In the genomic region with DNA sequence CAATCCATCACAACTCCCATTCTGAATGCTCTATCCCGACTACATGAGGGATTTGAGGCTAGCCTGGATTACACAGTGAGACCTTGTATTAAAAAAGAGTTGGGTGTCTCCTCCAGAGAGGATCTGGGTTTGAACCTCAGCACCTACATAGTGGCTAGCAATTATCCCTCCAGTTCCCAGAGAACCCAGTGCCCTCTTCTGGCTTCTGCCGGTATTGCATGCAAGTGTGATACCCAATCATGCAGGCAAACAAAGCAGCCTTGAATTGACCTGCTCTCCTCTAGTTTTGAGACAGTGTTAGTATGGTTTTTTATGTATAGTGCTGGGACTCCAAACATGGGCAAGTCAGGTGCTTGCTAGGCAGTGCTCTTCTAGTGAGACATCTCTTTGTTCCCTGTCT, we compare ENCODE assay signal across 9 mouse cellular contexts. TPM values are rescaled to one million over a fixed set of nuclear protein-coding genes. Genes with fewer than 3 reads are reported as not detected.
A peak's percentile ranks its signal among the peaks of the same experiment; 100 is the strongest.
DNase-seq lines count a peak whose midpoint lies in the region; ATAC-seq and TF ChIP-seq lines count a peak whose summit lies in the region.
"Had no signal": no experiment of that assay in that cellular context is flagged by ENCODE, and none has a peak within 500 bp of the region (broad histone marks: within the 10 kb centered on the region; RNA-seq: fewer than 3 reads in every experiment).

No protein-coding gene starts in this region.

- no peaks in the 10 kb centered on the region for H3K9me3 ChIP-seq in neural tube, embryonic 15.5 days (replicated peaks)
- H3K9me3 ChIP-seq in kidney, embryonic 14.5 days (ENCODE audit: control insufficient read depth, low read length): no peaks in the 10 kb centered on the region
- no peaks in the 10 kb centered on the region for H3K9me3 ChIP-seq in liver, embryonic 14.5 days (ENCODE audit: control insufficient read depth, low read length)

- H3K4me1 ChIP-seq in neural tube, embryonic 15.5 days: peaks cover 20% of the 10 kb centered on the region
- peaks cover 14% of the 10 kb centered on the region for H3K4me1 ChIP-seq in kidney, embryonic 14.5 days (ENCODE audit: control insufficient read depth, insufficient read depth, low read length)
- peaks cover 5 to 16% of the 10 kb centered on the region in 2 experiments for H3K4me1 ChIP-seq in liver, embryonic 14.5 days (replicated peaks; ENCODE audit: control insufficient read depth in 2 of 2, insufficient read depth in 2 of 2, low read length in 1 of 2)

- no peak for TF ChIP-seq EP300 in liver, embryonic 14.5 days (IDR thresholded peaks at IDR 0.05; ENCODE audit: low read depth)

- H3K36me3 ChIP-seq in neural tube, embryonic 15.5 days: no peaks in the 10 kb centered on the region
- H3K36me3 ChIP-seq in kidney, embryonic 14.5 days (ENCODE audit: control insufficient read depth, insufficient read depth, low read length): peaks cover 12% of the 10 kb centered on the region; the same call in 1 of the 2 replicates
- peaks cover 10% of the 10 kb centered on the region for H3K36me3 ChIP-seq in liver, embryonic 14.5 days (replicated peaks; ENCODE audit: control insufficient read depth, insufficient read depth, low read depth)

- 0 out of 2 replicates have a peak, but pooled peaks cover 9% of the 10 kb centered on the region for H3K27me3 ChIP-seq in neural tube, embryonic 15.5 days (replicated peaks)
- peaks cover 3% of the 10 kb centered on the region; the same call in 1 of the 2 replicates for H3K27me3 ChIP-seq in kidney, embryonic 14.5 days (ENCODE audit: control insufficient read depth, insufficient read depth, low read length)
- H3K27me3 ChIP-seq in liver, embryonic 14.5 days (ENCODE audit: control insufficient read depth, insufficient read depth, low read length): no peaks in the 10 kb centered on the region

- no peak overlapping the region for H3K9ac ChIP-seq in neural tube, embryonic 15.5 days (replicated peaks)
- H3K9ac ChIP-seq in kidney, embryonic 14.5 days (ENCODE audit: low read depth, low read length): no peak overlapping the region
- no peak overlapping the region for H3K9ac ChIP-seq in liver, embryonic 14.5 days (replicated peaks)

- intact Hi-C loops in gastrocnemius, adult 2 months (cut with DNase I): no loop called here

- WGBS in neural tube, embryonic 15.5 days: 21% methylated on average over 2 of the region's 2 CpGs
- 15% methylated on average over 2 of the region's 2 CpGs for WGBS in kidney, embryonic 14.5 days
- WGBS in liver, embryonic 14.5 days (ENCODE audit: insufficient replicate concordance): 6% methylated on average over 2 of the region's 2 CpGs

- peak; percentile 89 for DNase-seq in neural tube, embryonic 10.5 days (ENCODE audit: extremely low spot score, low spot score)
- DNase-seq in c-Kit-positive CD71-positive TER-119-positive erythroid progenitor cells, embryonic 14.5 days (ENCODE audit: low spot score): peak; percentile 79
- DNase-seq in gastrocnemius, adult 2 months: peak; percentile 73
- DNase-seq in liver, embryonic 14.5 days (ENCODE audit: low read depth in 3 of 3, low spot score in 3 of 3): peak; percentile 49 to 60 (median 59)
- DNase-seq in retina, adult 2 months (ENCODE audit: low read depth, low spot score): peak; percentile 11
- DNase-seq in urinary bladder, postnatal 25 days (ENCODE audit: low spot score): peak; percentile 69

- H3K27ac ChIP-seq in neural tube, embryonic 15.5 days (replicated peaks): no peak overlapping the region
- no peak overlapping the region for H3K27ac ChIP-seq in gastrocnemius, adult 2 months
- no peak overlapping the region for H3K27ac ChIP-seq in kidney, embryonic 14.5 days (ENCODE audit: low read depth, low read length)
- H3K27ac ChIP-seq in liver, embryonic 14.5 days: no peak overlapping the region

- no peak overlapping the region for H3K4me3 ChIP-seq in neural tube, embryonic 15.5 days (replicated peaks)
- no peak overlapping the region for H3K4me3 ChIP-seq in gastrocnemius, adult 2 months
- H3K4me3 ChIP-seq in kidney, embryonic 14.5 days (ENCODE audit: low read length): no peak overlapping the region
- no peak overlapping the region; a peak in 1 of 4 replicates for H3K4me3 ChIP-seq in liver, embryonic 14.5 days (ENCODE audit: insufficient read depth in 1 of 2, low read depth in 2 of 2, low read length in 2 of 2)

- no peak for ATAC-seq in neural tube, embryonic 15.5 days (ENCODE audit: low FRiP score)
- ATAC-seq in kidney, embryonic 14.5 days (ENCODE audit: low FRiP score, low TSS enrichment): no peak
- no peak for ATAC-seq in liver, embryonic 14.5 days (ENCODE audit: insufficient read depth)

- TF ChIP-seq CTCF in gastrocnemius, adult 2 months (IDR thresholded peaks at IDR 0.05): peak; percentile 82
- peak; percentile 93 for TF ChIP-seq CTCF in liver, embryonic 14.5 days (IDR thresholded peaks at IDR 0.05; ENCODE audit: low read depth)

- no peak overlapping the region for H3K4me2 ChIP-seq in neural tube, embryonic 15.5 days
- 0 out of 2 replicates have a peak overlapping the region, but pooled peaks have one; percentile 90 for H3K4me2 ChIP-seq in kidney, embryonic 14.5 days (replicated peaks; ENCODE audit: low read depth, low read length)
- H3K4me2 ChIP-seq in liver, embryonic 14.5 days (ENCODE audit: low read depth): peak overlapping the region; percentile 85

RNA-seq across cellular contexts. Expression of a gene that starts 2.7 kb away (rescaled TPM):
- polyA plus RNA-seq in neural tube, embryonic 15.5 days (2015; fragmentation: Nextera tagmentation; extraction: Ambion mirVana): 14.4 and 27.5 TPM in 2 replicates
- 1 to 10 TPM in 1 of 2 experiments, under 1 TPM in 1; 0.73 to 1.0 TPM for total RNA-seq in gastrocnemius, adult 2 months (2021)
- 67.8 and 68.1 TPM in 2 replicates for polyA plus RNA-seq in kidney, embryonic 14.5 days (2014; fragmentation: Nextera tagmentation; extraction: Ambion mirVana)
- 30.0 and 30.5 TPM in 2 replicates for polyA plus RNA-seq in liver, embryonic 14.5 days (2012; rRNA removed)
- polyA plus RNA-seq in liver, embryonic 14.5 days (2014; fragmentation: Nextera tagmentation; extraction: Ambion mirVana): 46.0 and 46.2 TPM in 2 replicates

RNA-seq across cellular contexts. Expression of a gene that starts 3.0 kb away (rescaled TPM):
- 5.1 and 7.9 TPM in 2 replicates for polyA plus RNA-seq in neural tube, embryonic 15.5 days (2015; fragmentation: Nextera tagmentation; extraction: Ambion mirVana)
- total RNA-seq in gastrocnemius, adult 2 months (2021): 1 to 10 TPM; 1.7 TPM
- polyA plus RNA-seq in kidney, embryonic 14.5 days (2014; fragmentation: Nextera tagmentation; extraction: Ambion mirVana): 10.3 and 19.1 TPM in 2 replicates
- 7.5 and 9.4 TPM in 2 replicates for polyA plus RNA-seq in liver, embryonic 14.5 days (2012; rRNA removed)
- 3.8 and 4.9 TPM in 2 replicates for polyA plus RNA-seq in liver, embryonic 14.5 days (2014; fragmentation: Nextera tagmentation; extraction: Ambion mirVana)

RNA-seq across cellular contexts. Expression of a gene that starts 8.1 kb away (rescaled TPM):
- not detected in 2 replicates for polyA plus RNA-seq in neural tube, embryonic 15.5 days (2015; fragmentation: Nextera tagmentation; extraction: Ambion mirVana)
- not detected for total RNA-seq in gastrocnemius, adult 2 months (2021)
- polyA plus RNA-seq in kidney, embryonic 14.5 days (2014; fragmentation: Nextera tagmentation; extraction: Ambion mirVana): not detected in 2 replicates
- not detected in 2 replicates for polyA plus RNA-seq in liver, embryonic 14.5 days (2012; rRNA removed)
- not detected in 2 replicates for polyA plus RNA-seq in liver, embryonic 14.5 days (2014; fragmentation: Nextera tagmentation; extraction: Ambion mirVana)

RNA-seq across cellular contexts. Expression of a gene that starts 19.1 kb away (rescaled TPM):
- polyA plus RNA-seq in neural tube, embryonic 15.5 days (2015; fragmentation: Nextera tagmentation; extraction: Ambion mirVana): 0.81 and 0.96 TPM in 2 replicates
- total RNA-seq in gastrocnemius, adult 2 months (2021): not detected
- polyA plus RNA-seq in kidney, embryonic 14.5 days (2014; fragmentation: Nextera tagmentation; extraction: Ambion mirVana): 0.79 and 0.80 TPM in 2 replicates
- 0.05 and 0.09 TPM in 2 replicates for polyA plus RNA-seq in liver, embryonic 14.5 days (2012; rRNA removed)
- not detected in 2 replicates for polyA plus RNA-seq in liver, embryonic 14.5 days (2014; fragmentation: Nextera tagmentation; extraction: Ambion mirVana)
- total RNA-seq: gastrocnemius, postnatal 4 days had no signal

RNA-seq across cellular contexts. Expression of a gene that starts 38.0 kb away (rescaled TPM):
- 0.08 TPM in 1 of 2 replicates, not detected in the other for polyA plus RNA-seq in neural tube, embryonic 15.5 days (2015; fragmentation: Nextera tagmentation; extraction: Ambion mirVana)
- not detected for total RNA-seq in gastrocnemius, adult 2 months (2021)
- not detected in 2 replicates for polyA plus RNA-seq in kidney, embryonic 14.5 days (2014; fragmentation: Nextera tagmentation; extraction: Ambion mirVana)
- not detected in 2 replicates for polyA plus RNA-seq in liver, embryonic 14.5 days (2012; rRNA removed)
- polyA plus RNA-seq in liver, embryonic 14.5 days (2014; fragmentation: Nextera tagmentation; extraction: Ambion mirVana): not detected in 2 replicates

Comparison
In these comparisons a context has a peak if more than half of its experiments do, and no peak if none do; other contexts are left out.
1. DNase-seq: peak in every context shown above with its lines; median percentile 89 in neural tube, embryonic 10.5 days; 79 in c-Kit-positive CD71-positive TER-119-positive erythroid progenitor cells, embryonic 14.5 days; 73 in gastrocnemius, adult 2 months; 69 in urinary bladder, postnatal 25 days; 59 in liver, embryonic 14.5 days; 11 in retina, adult 2 months.